Mouse (Mus musculus) MEL-GATA-1-ER (cell line): ENCODE data around the gene Bcl2a1a.
"Not testable (repeated sequence)": the region's sequence is repeated elsewhere in the genome, so short reads cannot be mapped to it uniquely, and the experiment has no call there.

Experiments used
- DNase-seq: peaks from one replicate; pipeline ENCODE4 v3.0.0-alpha.2; 2012; ENCODE audit warnings: low read depth; ENCODE audit errors: extremely low read depth

Bcl2a1a gene

DNA sequence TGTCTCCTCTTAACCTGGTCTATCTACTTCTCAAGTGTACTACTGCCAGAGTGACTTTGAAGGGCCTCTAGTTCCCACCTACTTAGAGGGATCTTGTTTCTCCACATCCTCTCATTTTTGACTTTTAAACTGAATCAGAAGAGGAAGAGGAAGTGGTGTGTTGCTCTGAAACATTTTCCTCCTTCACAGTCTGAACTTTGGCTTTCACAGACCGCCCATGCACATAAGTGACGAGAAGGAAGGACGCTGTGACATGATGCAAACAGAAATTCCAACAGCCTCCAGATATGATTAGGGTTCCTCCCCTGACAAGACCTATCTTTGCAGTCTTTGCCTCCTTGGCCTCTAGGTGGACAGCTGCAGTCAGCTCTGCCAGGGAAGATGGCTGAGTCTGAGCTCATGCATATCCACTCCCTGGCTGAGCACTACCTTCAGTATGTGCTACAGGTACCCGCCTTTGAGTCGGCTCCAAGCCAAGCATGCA is at the start of gene Bcl2a1a:
Bcl2a1a (plus strand) TSS at position 231 of the 484 bp plus-strand sequence.
- DNase-seq: not testable (repeated sequence)

DNA sequence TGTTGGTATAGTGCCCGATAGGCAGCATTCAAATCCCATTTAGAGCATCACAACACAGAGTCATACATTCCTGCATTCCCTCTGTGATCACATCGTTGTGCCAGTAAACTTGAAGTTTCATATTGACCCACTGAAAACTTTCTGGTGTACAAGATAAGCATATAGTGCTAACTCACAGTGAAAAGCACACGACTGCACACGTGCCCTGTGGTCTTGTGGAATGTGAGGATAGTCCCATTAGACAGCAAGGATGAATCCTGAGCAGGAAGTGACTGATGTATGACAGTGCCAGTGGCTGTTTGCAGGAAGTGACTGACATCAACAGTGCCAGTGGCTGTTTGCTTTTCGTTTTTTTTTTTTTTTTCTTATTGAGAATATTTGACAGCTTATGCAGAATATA is 40.1 kb upstream of the Bcl2a1a start:
- DNase-seq: not testable (repeated sequence)

DNA sequence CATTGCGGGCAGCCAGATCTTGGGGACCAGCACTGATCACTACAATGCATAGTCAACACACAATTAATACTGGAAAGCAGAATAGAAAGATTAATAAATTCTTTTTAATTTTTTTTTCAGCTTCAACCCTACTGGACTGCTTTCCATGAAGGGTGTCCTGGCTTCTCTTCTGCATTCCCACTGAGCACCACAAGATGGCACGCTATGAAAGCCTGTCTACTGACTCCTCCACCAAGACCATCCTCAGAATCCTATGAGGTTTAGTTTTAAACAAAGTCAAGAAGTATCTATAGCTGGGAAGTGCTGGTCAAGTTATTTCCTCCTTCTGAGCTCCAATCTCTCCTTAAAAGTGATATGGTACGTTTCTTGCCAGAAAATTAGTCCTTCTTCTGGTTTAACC is 18.4 kb upstream of the Bcl2a1a start:
- DNase-seq: not testable (repeated sequence)

DNA sequence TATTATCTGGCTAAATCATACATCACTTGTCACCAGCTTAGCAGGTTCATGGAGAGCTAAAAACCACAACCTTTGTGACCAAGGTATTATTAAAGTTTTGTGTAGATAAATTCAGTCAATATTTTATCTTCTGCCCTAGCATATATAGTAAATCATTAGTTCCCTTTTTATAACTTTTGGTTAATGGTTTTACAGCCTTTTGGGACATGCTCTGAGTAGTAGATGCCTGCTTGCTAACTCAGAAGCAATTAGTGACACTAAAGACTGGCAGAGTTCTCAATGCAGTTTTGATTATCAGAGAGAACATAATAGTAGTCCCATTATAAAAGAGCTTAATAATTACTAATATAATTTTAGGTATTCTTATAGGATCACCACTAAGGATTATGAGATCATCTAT is 5.2 kb upstream of the Bcl2a1a start:
- DNase-seq: not testable (repeated sequence)

DNA sequence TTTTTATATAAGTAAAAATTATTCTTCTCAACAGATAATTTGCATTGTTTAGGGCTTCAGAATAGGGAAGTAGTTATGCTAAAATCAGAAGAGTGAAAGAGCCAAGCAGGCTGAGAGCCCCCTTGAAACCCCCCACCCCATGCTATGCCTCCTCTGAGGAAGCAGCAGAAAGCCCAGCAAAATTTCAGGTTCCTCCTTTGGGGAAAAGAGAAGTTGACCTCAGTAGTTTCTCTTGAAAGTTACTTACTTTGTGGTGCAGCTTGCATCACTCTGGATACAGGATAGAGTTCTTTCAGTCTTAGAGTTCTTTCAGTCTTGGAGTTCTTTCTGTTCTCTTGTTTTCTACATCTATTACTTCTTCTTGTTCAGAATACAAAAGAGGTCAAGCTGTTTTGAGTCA is 3.5 kb upstream of the Bcl2a1a start:
- DNase-seq: not testable (repeated sequence)

DNA sequence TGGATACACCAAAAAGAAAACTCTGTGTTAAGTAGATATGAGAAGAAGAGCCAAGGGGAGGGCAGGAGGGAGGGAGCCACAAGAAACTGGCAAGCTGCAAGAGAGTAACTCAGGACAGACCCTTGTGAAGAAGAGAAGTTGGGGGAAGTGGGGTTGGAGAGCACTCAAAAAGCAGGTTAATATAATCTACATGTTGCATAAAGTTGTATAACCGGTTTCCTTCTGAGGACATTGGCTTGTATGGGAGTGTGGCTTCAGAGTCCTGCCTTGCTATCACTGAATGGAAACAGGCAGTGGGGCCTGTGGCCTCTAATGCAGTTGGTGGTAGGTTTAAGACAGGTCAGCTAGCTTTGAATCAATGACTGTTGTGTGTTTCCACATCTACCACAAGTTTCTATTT is 1.5 kb upstream of the Bcl2a1a start:
- not testable (repeated sequence) for DNase-seq

DNA sequence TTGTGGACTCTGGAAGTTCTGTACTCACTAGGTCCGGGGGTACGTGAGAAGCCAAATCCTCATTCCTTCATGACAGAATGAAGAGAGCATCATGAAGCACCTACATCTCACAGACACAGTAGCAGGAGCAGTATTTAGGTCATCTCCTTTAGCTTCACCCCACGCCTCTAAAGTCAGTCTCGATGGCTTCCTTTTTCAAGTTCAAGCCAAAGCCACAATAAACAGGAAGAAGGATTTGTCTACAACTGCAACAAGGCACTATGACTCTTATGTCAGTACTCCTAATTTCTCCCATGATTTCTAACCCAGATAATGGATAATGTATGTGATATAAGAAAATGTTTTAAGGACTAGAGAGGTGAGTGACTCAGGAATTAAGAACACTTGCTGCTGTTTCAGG is 665 bp upstream of the Bcl2a1a start:
- DNase-seq: not testable (repeated sequence)

DNA sequence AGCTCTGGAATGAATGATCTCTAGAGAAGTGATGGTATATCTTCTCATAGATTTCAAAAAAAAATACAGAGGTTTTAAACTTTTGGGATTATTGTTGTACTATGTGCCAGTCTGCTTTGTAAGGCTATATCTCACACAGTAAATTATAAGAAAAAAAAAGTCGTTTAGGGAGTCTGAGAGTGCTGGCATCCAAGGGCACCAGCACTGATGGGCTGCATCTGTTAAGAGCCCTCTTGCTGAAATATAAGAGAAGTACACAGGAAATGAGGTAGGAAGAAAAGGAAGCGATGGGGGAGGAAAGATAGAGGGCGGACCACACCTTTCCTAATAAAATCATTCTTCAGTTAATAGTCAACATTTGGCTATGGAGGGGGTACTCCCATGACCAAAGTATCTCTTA is 2.2 kb downstream of the Bcl2a1a start:
- no peak for DNase-seq

DNA sequence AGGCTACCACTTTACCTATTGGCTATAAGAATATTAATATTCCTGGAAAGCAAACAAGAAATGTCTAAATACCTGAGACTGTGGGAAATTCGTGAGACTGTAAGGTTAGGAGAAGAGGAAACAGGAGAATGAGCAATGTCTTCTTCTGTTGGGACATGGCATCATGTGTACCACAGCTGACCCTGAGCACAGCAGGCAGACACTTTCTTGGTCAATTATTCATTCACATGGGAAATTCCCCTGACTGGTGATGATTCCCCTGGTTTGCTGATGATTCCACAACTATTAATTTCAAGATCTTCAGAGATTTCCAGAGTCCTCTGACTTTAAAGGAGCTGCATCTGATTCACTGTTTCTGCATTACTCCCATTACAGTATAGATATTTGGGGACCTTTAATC is 3.3 kb downstream of the Bcl2a1a start:
- DNase-seq: not testable (repeated sequence)

DNA sequence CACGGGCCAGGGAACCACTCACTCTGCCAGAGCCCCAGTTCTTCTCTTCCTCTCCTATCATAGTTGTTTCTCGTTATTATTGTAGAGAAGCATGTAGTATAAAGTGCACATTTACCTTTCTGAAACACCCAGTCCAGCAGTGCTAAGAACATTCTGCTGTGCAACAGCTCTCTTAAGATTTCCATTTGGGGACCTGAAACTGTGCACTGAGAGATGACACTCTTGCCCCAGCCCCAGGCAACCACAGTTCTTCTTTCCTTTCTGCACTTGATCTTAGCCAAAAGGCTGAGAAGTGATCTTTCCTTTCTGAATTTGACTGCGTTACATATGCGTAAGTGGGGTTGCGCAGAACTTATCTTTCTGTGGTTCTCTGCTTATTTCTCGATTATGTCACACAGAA is 9.8 kb downstream of the Bcl2a1a start:
- not testable (repeated sequence) for DNase-seq

DNA sequence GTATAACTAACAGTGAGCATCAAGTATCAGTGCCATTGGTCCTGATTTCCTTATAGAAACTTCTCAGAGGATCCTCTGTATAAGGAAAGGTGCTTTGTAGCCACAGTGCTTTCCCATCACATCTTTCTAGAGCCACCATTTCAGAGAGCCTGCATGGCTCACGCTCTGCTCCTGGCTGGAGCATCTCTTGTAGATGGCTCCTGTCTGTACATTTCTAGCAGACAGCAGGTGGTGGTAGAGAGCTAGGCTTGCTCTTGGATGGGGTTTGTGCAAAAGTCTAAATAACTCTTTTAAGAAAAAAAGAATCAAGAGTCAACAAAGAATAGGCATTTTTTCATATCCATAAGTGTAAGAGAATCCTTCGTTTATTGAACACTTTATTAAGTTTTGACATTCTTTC is 12.8 kb downstream of the Bcl2a1a start:
- not testable (repeated sequence) for DNase-seq

DNA sequence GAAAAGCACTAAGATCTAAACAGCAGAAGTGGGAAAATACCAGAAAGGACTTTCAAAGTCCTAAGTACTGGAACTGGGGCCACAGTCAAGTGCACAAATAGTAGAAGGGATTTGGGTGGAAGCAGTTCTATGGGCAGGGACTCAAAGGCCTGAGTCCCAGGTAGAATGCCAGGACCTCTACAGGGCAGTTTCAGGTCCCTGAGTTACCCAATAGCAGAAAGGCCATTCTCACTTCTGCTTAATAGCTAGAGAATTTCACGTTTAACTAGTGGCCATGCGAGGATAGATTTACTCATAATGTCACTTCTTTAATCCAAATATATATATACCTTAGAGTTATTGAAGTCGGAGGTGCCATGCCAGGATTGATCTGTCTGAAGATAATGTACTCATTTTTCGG is 20.2 kb downstream of the Bcl2a1a start:
- DNase-seq: not testable (repeated sequence)

DNA sequence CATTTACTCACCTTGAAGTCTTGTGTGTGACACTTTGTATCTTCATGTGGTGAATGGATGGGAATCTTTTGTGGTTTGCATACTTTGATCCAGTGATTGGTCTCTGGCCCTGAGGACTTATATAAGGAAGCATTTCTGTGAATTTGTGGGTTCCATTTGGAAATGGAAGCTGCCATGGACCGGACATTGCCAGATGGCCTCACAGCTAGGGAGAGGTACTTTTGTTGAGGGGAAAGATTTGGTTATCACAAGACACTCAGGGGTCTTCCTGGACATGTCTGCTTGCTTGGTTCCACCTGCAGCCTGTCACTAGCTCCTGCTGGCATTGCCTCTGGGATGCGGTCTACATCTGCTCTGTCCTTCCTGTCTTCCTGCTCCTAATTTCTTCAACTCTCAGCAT is 23.1 kb downstream of the Bcl2a1a start:
- not testable (repeated sequence) for DNase-seq

DNA sequence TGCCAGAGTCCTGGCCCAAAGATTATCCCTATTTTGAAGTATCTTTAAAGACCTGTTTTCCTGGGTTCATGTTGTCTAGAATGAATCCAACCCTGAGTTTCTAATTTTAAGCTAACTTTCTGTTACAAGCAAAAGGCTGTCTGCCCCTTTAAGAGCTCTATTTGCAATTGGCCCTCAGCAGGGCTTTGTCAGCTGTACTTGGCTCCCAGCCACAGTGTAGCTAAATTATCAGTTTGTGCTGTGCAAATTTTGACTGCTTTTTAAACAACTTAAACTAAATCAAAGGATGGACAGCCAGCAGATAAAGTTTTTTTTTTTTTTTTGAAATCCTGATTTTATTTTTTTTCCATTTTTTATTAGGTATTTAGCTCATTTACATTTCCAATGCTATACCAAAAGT is 44.8 kb downstream of the Bcl2a1a start:
- not testable (repeated sequence) for DNase-seq
